Mouse (Mus musculus): Measurements from ENCODE around the gene Slc16a4. TPM values are rescaled to one million over a fixed set of nuclear protein-coding genes. Genes with fewer than 3 reads are reported as not detected.

The Slc16a4 gene
- not detected in 2 replicates for polyA plus RNA-seq (2012)

DNA sequence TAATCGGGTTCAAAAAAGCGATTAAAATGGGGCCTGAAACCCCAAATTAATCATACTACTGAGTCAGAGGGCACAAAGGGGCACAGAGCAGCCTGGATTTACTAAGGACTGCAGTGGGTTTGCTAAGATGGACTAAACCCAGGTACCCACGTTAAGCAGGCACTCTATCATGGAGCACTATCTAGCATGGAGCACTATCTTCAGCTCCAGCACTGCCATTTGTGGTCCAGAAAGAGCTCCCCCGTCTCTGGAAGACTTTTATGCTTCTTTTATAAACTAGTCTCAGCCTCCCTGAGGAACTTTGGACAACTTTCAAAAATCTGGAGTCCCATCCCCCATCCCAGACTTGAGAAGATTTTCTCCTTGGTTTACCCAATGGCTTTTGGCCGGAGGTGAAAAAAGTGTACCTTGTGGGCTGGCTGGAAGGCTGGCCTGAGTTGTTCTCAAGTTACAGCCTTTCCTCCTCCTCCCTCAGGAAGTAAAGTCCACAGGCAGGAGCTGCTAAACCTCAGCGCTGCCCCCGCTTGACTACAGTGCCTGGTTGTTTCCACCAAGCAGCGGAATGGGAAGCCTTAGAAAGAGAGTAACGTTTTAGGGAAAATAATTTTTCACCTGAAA is at the start of gene Slc16a4:
Gene Slc16a4 (plus strand): TSS at position 467 of the 618 bp plus-strand sequence.
- no peak for TF ChIP-seq GATA1 (IDR thresholded peaks at IDR 0.05; ENCODE audit: low read length)

DNA sequence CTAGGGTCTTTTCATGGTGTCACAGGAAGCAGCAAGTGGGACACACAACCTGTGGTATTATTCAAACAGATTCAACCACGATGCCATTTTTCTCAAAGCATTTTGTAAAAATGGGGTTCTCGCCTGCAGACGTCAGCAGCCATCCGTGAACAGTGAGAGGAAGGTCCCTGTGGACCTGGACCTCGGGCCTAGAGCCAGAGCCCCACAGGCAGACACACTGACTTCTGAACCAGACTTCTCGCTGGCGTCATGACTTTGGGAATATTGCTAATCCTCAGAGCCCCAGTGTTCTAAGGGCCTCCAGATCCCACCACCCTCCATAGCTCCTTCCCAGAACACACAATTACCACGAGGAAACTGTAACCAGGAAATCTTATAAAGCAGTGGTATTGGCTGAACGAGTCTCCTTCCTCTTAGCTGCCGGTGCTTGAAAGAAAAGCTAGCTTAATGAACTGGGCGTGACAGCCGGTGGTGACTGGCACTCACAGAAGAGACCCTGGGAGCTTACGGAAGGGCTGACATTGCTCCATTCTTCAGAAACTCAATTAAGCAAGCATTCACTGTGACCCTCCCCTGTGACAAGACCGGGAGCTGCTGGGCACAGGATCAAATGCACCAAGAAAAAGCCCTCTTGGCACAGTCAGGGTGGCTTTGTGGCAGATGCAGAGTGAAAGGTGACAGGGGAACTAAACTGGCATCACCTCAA is 49.5 kb upstream of the Slc16a4 start:
- no peak for TF ChIP-seq GATA1 (IDR thresholded peaks at IDR 0.05; ENCODE audit: low read length)

DNA sequence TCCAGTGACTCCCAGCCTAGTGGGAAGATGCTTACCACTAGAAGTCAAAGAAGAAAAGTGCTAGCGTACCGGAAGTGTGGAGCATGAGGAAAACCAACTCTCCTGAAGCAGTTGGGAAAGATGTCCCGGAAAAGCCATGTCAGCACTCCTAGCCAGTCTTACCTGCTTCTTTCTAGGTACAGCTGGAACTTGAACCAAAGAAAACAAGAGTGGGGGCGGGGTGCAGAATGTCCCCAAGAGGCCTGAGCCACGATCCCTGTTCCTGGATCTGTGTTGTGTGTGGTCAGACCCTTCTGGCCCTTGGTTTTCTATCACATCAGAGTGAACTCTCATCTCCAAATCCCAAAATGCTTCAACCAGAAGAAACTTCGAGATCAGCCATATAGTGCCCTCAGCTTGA is 44.2 kb upstream of the Slc16a4 start:
- TF ChIP-seq GATA1 (IDR thresholded peaks at IDR 0.05; ENCODE audit: low read length): no peak

DNA sequence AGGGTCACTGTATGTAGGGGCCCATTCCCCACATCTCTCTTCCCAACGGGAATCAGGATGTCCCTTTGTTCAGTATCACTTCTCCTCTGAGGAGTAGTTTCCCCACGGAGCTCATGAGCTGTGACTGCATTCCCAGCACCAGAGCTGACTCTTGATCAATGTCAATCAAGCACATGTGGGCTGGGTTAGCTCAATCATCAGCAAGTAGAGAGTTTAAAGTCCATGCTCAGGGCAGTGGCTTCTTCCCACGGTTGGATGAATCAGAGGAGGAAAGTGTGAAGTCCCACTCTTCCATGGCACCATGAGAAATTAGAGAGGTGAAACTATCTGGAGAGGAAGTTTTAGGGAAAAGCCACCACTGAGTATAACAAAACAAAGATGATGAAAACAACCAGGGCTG is 42.0 kb upstream of the Slc16a4 start:
- TF ChIP-seq GATA1 (IDR thresholded peaks at IDR 0.05; ENCODE audit: low read length): no peak

DNA sequence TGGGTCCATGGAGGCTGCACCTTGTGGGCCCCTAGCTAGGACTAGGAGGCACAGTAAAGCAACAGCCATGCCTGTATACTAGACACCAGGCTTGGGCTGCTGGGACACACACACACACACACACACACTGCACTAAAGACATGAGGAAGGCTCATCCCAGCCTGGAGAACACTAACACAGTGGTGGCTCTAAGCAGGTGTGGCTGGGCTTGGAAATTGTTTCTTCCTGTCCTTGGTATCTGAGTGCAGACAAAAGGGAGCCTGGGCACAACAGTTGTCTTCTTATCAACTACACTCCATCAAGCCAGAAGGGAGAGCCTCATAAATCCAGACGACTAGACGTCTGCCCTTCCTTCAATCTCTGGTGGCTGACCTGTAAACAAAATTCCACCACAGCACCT is 40.7 kb upstream of the Slc16a4 start:
- no peak for TF ChIP-seq GATA1 (IDR thresholded peaks at IDR 0.05; ENCODE audit: low read length)

DNA sequence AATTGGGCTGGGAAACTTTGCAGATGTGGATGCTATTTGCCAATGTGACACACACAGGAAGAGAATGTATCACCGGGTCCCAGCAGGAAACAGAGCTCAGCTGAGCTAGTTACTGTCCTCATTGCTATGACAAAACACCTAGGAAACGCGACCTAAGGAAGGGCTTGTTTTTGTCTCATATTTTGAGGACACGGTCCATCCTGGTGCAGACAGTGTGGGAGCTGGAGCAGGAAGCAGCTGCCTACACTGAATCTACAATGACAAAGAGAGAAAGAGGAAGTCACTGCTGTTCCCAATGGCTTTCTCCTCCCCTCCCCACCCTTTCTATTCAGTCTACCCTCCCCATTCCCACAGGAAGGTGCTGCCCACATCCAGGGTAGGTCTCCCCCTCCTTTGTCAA is 39.0 kb upstream of the Slc16a4 start:
- no peak for TF ChIP-seq GATA1 (IDR thresholded peaks at IDR 0.05; ENCODE audit: low read length)

DNA sequence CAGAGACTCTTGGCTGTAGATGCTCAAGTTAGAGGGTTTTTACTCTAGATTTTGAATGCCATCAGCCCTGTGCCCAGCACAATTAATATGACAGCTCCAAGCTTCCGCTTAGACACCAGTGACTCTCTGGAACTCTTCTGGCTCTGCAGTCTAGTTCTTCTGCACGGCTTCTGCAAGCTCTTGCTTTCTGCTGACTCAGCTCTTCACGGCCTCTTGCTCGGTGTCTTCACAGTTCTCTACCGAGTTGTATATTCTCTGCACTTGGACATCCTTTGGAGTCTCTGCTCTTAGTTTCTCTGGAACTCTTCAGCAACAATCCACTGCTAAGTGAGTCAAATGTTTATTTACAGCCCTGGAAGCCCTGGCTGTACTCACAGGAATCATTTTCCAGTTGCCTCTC is 37.1 kb upstream of the Slc16a4 start:
- TF ChIP-seq GATA1 (IDR thresholded peaks at IDR 0.05; ENCODE audit: low read length): no peak

DNA sequence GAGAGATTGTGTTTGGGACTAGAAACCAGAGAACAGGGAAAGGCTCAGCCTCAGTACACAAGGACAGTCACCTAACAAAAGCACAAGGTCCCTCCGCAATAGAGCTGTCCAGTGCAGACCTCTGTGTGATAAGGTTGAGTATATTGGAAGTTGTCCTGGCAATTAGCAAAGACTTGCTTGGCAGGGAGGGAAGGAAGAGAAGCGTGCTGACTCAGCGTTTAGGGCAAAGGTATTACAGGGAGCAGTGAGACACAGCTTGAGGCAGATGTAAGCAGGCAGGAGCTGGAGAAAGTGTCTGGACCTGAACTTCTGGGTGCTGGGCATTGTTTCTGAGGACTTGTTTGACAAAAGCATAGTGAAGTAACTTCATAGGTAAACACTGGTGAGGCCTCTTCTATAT is 35.0 kb upstream of the Slc16a4 start:
- no peak for TF ChIP-seq GATA1 (IDR thresholded peaks at IDR 0.05; ENCODE audit: low read length)

DNA sequence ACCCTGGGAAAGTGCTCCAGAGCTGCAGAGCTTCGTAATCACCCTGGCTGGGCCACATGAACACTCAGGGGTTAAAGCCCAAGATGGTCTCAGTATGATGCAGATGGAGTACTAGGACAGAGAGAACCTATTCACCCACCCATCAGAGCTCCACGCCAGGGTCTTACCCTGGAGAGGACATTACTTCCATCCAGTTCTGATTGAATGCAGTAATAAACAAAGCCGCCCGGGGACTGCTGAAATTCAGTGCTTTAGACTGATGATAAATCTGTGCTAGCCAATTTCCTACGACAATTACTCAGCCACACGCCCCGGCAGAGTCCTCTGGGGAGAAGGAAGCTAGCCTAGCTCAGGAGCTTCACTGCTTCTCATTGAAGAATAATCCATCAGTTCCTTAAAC is 34.3 kb upstream of the Slc16a4 start:
- TF ChIP-seq GATA1 (IDR thresholded peaks at IDR 0.05; ENCODE audit: low read length): no peak

DNA sequence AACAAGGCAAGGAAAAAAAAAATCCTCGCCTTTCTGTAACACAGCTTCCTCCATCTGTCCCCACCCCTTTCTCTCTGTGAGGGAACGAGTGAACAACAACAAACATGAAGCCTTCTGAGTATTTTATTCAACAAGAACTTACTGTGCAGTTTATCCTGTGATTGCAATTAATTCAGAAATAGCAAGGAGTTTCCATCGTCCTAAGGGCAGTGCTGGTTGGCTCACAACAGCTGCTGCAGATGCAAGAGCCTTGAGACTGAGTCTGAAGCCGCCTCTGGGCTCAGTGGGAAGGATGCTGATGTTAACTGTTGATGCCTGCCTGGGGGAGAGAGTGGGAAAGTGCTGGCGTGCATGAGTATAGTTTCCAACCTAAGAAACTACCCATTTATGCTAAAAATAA is 33.1 kb upstream of the Slc16a4 start:
- TF ChIP-seq GATA1 (IDR thresholded peaks at IDR 0.05; ENCODE audit: low read length): no peak

DNA sequence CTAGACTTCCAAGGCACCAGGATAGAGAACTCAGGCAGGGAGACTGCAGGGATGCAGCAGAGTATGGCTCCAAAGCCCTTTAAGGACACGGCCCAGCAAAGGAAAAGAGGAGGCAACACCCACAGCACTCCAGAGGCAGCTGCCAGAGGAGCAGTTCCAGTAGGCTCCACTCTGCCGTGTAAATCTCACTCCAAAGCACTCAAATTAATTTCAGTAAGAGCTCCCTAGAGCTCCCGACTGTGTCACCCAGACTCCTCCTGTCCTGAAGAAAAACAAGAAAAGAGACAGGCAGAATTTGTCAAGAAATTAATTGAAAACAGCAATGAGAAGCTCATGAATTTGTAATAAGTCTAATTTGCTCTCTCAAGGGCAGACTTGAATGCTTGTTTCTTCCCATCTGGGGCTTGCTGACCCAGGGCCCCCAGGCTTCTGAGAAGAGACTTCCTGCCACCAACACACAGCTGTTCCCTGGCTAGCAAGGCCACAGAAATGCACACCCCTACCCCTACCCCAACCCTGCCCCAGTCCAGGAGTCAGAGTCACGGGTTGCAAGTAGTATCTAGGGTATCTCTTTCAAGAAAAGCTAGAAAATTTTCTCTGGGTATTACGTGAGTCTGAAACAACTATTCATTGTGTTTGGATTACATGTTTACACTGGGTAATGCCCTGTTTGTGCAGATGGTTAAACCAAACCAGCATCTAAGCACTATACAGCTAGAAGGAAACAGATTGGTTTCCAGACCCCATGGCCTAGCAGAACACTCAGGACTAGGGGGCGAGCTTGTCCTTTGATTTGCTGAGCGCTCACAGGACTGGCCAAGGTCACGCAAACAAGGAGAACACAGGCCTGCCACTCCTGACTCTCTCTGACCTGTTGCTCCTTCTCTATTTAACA is 29.8 kb upstream of the Slc16a4 start:
- no peak for TF ChIP-seq GATA1 (IDR thresholded peaks at IDR 0.05; ENCODE audit: low read length)

DNA sequence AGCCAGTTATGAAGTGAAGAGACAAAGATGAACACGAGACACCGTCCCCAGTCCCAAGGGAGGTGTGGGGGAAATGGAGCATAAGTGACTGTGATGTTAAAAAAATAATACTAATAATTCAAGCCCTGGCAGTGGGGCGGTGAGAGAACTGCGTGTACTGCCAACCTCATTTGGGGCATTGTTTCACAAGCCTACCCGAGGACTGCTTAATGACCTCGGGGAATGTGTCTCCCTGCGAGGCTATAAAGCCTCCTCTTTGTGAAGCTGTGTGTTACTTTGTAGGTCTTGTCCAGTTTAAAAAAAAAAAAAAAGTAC is 29.2 kb upstream of the Slc16a4 start:
- TF ChIP-seq GATA1 (IDR thresholded peaks at IDR 0.05; ENCODE audit: low read length): no peak

DNA sequence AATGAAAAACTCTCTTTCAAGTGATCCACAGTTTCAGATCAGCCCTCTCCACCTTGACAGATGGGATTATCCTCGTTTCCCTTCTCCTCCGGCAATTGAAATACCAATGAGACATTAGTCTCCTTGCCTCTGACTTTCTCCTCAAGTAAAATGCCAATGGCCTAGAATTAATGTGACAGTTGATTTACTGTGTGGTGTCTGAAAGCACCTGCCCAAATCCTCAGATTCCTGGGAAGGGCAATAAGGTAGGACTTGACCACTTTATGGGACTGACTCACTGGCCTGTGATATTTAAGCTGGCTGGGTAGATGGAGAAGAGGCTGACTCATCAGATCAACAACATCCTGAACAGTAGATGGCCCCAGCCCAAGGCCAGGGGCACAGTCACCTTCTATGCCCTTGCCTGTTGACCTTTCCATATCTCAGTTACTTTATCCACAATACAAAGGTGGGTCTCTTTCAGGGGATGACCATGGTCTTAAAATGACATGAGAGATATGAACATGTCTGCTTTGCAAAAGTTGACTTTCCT is 24.1 kb upstream of the Slc16a4 start:
- no peak for TF ChIP-seq GATA1 (IDR thresholded peaks at IDR 0.05; ENCODE audit: low read length)

DNA sequence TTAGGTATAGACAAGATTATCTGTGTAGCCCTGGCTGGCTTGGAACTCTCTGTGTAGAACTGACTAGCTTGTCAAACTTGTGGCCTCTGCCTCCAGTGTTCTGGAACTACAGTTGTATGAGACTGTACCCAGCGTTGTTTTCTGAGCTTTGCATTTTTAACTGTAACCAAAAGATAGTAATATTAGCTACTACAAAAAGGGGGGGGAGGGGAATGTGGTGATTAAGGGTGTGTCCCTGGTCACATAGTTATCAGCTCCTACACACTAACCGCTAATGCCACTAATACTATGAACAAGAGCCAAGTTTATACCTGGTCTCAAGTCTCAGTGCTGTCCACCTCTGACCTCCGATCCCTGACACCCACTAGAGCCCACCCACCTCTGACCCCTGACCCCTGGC is 18.6 kb upstream of the Slc16a4 start:
- TF ChIP-seq GATA1 (IDR thresholded peaks at IDR 0.05; ENCODE audit: low read length): no peak

DNA sequence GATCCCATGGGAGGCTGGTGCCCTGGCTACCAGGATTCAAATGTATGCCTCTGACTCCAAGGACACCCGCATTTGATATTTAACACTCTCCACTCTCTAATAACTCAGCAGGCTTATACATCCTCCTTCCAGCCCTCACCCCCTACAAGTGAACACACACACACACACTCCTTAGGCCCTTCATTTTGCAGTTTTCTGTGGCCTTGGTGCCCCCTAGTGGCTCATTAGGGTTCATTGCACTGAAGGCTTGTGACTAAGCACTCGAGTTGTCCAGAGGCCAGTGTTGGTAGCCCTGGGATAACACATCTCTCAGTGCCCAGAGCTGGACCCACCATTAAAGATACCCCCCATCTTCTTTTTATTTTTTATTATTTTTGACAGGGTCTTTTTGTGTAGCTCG is 17.2 kb upstream of the Slc16a4 start:
- TF ChIP-seq GATA1 (IDR thresholded peaks at IDR 0.05; ENCODE audit: low read length): no peak

DNA sequence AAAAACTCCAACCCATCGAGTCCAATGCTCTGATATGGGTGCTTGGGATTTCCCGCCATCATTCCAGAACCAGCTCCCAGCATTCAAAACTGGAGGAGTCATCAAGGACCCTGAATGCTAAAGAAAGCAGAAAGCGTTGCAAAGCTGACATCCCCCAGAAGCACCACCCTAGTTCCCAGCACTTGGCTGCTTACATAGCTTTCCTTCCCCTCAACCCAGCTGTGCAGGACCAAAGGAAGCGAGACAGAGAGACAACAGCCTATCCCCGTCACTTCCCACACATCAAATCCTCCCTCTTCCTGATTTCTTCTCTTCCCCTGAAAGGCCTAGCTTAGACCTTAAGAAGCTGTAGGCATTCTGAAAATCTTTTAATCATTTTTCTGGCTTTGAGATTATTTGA is 15.7 kb upstream of the Slc16a4 start:
- TF ChIP-seq GATA1 (IDR thresholded peaks at IDR 0.05; ENCODE audit: low read length): no peak
